Mouse (Mus musculus): ENCODE data around the gene 2700097O09Rik.

- TF ChIP-seq CTCF (conservative IDR thresholded peaks at IDR 0.05; ENCODE audit: insufficient read depth, insufficient read length, low read depth, low read length), result no peak
- TF ChIP-seq POLR2A (IDR thresholded peaks at IDR 0.05; ENCODE audit: low read depth, low read length), result no peak
Observed at GRCm38 (mm10) chr12:54995965-54996364, 83.9 kb downstream of the 2700097O09Rik start.

Data from kidney, adult 2 months (tissue).